Mouse (Mus musculus) heart, postnatal 0 days (tissue): ENCODE results near the gene Foxp1. TPM values are rescaled to one million over a fixed set of nuclear protein-coding genes. Genes with fewer than 3 reads are reported as not detected.

Experiments used
- ATAC-seq: fragments of 200-750 bp; cut with Nextera tagmentation; 2 replicates; pipeline ENCODE4 v1.8.0; 2017; ENCODE audit warnings: low read depth, moderate number of reproducible peaks, moderate library complexity; ENCODE audit not compliant: insufficient read depth
- DNase-seq: peaks from one replicate; pipeline ENCODE4 v3.0.0-alpha.2; 2016; ENCODE audit warnings: low spot score
- H3K27ac ChIP-seq: fragments of 300-500 bp; sonication (generic); 2 replicates; pipeline ENCODE4 v1.5.1; 2014; ENCODE audit warnings: low read depth, mild to moderate bottlenecking
- H3K27me3 ChIP-seq: fragments of 300-500 bp; sonication (generic); 2 replicates; pipeline ENCODE4 v1.6.1; 2014; ENCODE audit warnings: low read length, mixed read lengths; ENCODE audit not compliant: control insufficient read depth, insufficient read depth
- H3K36me3 ChIP-seq: fragments of 300-500 bp; sonication (generic); replicated peaks from 2 replicates; pipeline ENCODE4 v1.6.1; 2014; ENCODE audit warnings: low read length, mixed read lengths; ENCODE audit not compliant: control insufficient read depth, insufficient read depth
- H3K4me1 ChIP-seq: fragments of 300-500 bp; sonication (generic); 2 replicates; pipeline ENCODE4 v1.6.1; 2014; ENCODE audit warnings: antibody characterized with exemption; ENCODE audit not compliant: control insufficient read depth, insufficient read depth
- H3K4me2 ChIP-seq: fragments of 300-500 bp; sonication (generic); 2 replicates; pipeline ENCODE4 v1.6.1; 2014; ENCODE audit warnings: low read depth, mild to moderate bottlenecking, low read length, moderate library complexity
- H3K4me3 ChIP-seq: fragments of 300-500 bp; sonication (generic); 2 replicates; pipeline ENCODE4 v1.5.1; 2014; ENCODE audit warnings: low read depth, low read length
- H3K9ac ChIP-seq: fragments of 300-500 bp; sonication (generic); replicated peaks from 2 replicates; pipeline ENCODE4 v1.6.1; 2014; ENCODE audit warnings: low read depth, low read length, mixed read lengths
- H3K9me3 ChIP-seq: fragments of 300-500 bp; sonication (generic); replicated peaks from 2 replicates; pipeline ENCODE4 v1.6.1; 2016; ENCODE audit warnings: low read length; ENCODE audit not compliant: control insufficient read depth
- CTCF ChIP-seq: IDR thresholded peaks from 2 replicates; pipeline ENCODE4 v1.5.1; 2016; ENCODE audit warnings: antibody characterized with exemption, control low read depth, low read depth
- EP300 ChIP-seq: IDR thresholded peaks from 2 replicates; pipeline ENCODE4 v1.6.1; 2016; ENCODE audit warnings: antibody characterized with exemption, low read depth
- WGBS: fragments of 180-500 bp; shearing (Covaris S2); extraction: QIAGEN DNeasy Blood & Tissue Kit; methylation state at CpG from one replicate; pipeline ENCODE4 v1.1.7; 2014; 5-methylcytosine and 5-hydroxymethylcytosine counted together
- polyA plus RNA-seq: library from polyadenylated mRNA; unstranded; fragments of >200 nt; fragmentation: Nextera tagmentation; extraction: Ambion mirVana; gene quantifications from 2 replicates; pipeline ENCODE4 v1.2.1, GENCODE M21; 2015
- total RNA-seq: library from RNA; depleted of rRNA; stranded (reverse); fragments of >200 nt; gene quantifications from 2 replicates; pipeline ENCODE4 v1.2.3, GENCODE M21; 2014; ENCODE audit warnings: low replicate concordance

Gene Foxp1
- total and polyA plus RNA-seq, 2 experiments from 2014 or later: 40.7 to 88.1 TPM

- DNase-seq (no peak), ATAC-seq (no peak)
- H3K27me3 ChIP-seq: no peaks in the 10 kb centered on the region
- H3K9ac ChIP-seq: no peak overlapping the region
- H3K9me3 ChIP-seq: no peaks in the 10 kb centered on the region
- WGBS: 62% methylated on average over 3 of the region's 3 CpGs
- 0 out of 2 replicates have a peak, but pooled peaks cover 5% of the 10 kb centered on the region for H3K4me1 ChIP-seq
- TF ChIP-seq CTCF (no peak), EP300 (no peak)
- H3K27ac ChIP-seq: no peak overlapping the region
- no peaks in the 10 kb centered on the region; the same call in 1 of the 2 replicates for H3K36me3 ChIP-seq
- no peak overlapping the region for H3K4me3 ChIP-seq
- H3K4me2 ChIP-seq: no peak overlapping the region
Observed at GRCm38 (mm10) chr6:99402370-99402769, 120.2 kb downstream of the Foxp1 start.

- H3K27ac ChIP-seq: no peak overlapping the region
- 80% methylated on average over 6 of the region's 6 CpGs for whole genome bisulfite sequencing
- no peak overlapping the region for H3K9ac ChIP-seq
- no peak overlapping the region for H3K4me2 ChIP-seq
- TF ChIP-seq EP300 (no peak), CTCF (no peak)
- no peaks in the 10 kb centered on the region for H3K9me3 ChIP-seq
- ATAC-seq (no peak), DNase-seq (no peak)
- H3K4me3 ChIP-seq: no peak overlapping the region
- 0 out of 2 replicates have a peak, but pooled peaks cover 5% of the 10 kb centered on the region for H3K4me1 ChIP-seq
- no peaks in the 10 kb centered on the region for H3K27me3 ChIP-seq
- no peaks in the 10 kb centered on the region; the same call in 1 of the 2 replicates for H3K36me3 ChIP-seq
Observed at GRCm38 (mm10) chr6:99401801-99402200, 120.7 kb downstream of the Foxp1 start.

GRCm38 (mm10) chr6:99401211-99401610, 121.3 kb downstream of the Foxp1 start:
- no peaks in the 10 kb centered on the region; the same call in 1 of the 2 replicates for H3K36me3 ChIP-seq
- WGBS: 77% methylated on average over 2 of the region's 2 CpGs

DNA sequence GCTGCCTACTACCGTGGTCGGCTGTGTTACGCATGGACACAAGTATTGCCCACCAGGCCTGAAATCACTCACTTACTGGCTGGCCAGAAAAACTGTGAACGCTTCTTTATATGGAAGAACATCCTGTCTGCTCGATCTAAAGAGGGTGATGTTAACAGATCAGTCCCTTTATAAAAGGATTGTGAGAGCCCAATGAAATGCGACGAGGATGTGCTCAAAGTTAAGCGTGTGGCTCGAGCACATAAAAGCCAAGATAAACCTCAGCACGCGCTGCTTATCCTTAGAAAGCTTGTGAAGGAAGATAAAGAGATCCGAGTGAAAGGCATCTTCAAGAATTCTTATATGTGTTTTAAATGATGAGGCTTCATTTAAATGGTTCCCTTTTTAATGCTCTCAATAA, 126.8 kb downstream of the Foxp1 start:
- no peaks in the 10 kb centered on the region for H3K9me3 ChIP-seq
- no peaks in the 10 kb centered on the region; the same call in 1 of the 2 replicates for H3K36me3 ChIP-seq
- no peak for DNase-seq
- 77% methylated on average over 12 of the region's 12 CpGs for WGBS
- H3K27ac ChIP-seq: no peak overlapping the region
- H3K4me1 ChIP-seq: no peaks in the 10 kb centered on the region
- TF ChIP-seq EP300 (no peak), CTCF (no peak)
- H3K4me2 ChIP-seq: no peak overlapping the region
- no peak overlapping the region for H3K9ac ChIP-seq
- H3K4me3 ChIP-seq: no peak overlapping the region
- no peak for ATAC-seq
- H3K27me3 ChIP-seq: no peaks in the 10 kb centered on the region

More at GRCm38 (mm10) chr6:99401211-99401610, 121.3 kb downstream of the Foxp1 start:
- H3K4me1 ChIP-seq: 0 out of 2 replicates have a peak, but pooled peaks cover under 1% of the 10 kb centered on the region
- ATAC-seq (no peak), DNase-seq (no peak)
- H3K4me3 ChIP-seq: no peak overlapping the region
- H3K9ac ChIP-seq: no peak overlapping the region
- no peak for TF ChIP-seq EP300
- TF ChIP-seq CTCF: no peak
- no peaks in the 10 kb centered on the region for H3K9me3 ChIP-seq
- no peak overlapping the region for H3K27ac ChIP-seq
- H3K27me3 ChIP-seq: no peaks in the 10 kb centered on the region
- no peak overlapping the region for H3K4me2 ChIP-seq

DNA sequence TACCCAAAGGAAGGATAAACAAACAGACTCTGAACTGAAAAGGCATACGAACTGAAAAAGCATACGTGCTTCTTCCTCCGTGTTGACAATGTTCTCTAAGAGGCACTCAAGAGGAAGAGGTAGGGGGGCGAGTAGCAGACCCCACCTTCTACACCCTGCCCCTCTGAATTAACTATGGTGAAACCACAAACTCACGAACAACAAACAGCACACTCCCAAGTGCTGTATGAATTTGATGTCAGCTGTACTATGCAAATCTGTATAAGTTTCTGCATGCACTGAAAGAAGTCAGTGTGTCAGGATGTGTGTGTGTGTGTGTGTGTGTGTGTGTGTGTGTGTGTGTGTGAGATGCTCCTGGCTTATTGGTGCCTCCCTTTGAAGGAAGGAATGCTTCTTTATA, 127.7 kb downstream of the Foxp1 start:
- H3K27me3 ChIP-seq: no peaks in the 10 kb centered on the region
- ATAC-seq (no peak), DNase-seq (no peak)
- no peaks in the 10 kb centered on the region for H3K9me3 ChIP-seq
- TF ChIP-seq CTCF: no peak
- no peak for TF ChIP-seq EP300
- 67% methylated on average over 5 of the region's 5 CpGs for WGBS
- no peak overlapping the region for H3K9ac ChIP-seq
- H3K4me2 ChIP-seq: no peak overlapping the region
- no peaks in the 10 kb centered on the region for H3K4me1 ChIP-seq
- peak overlapping the region; percentile 28; the same call in 1 of the 2 replicates for H3K27ac ChIP-seq
- no peaks in the 10 kb centered on the region; the same call in 1 of the 2 replicates for H3K36me3 ChIP-seq
- H3K4me3 ChIP-seq: no peak overlapping the region

- ATAC-seq (no peak), DNase-seq (no peak)
- no peak for TF ChIP-seq CTCF
- no peak for TF ChIP-seq EP300
- Histone ChIP-seq H3K27ac (no peak overlapping the region), H3K27me3 (no peaks in the 10 kb centered on the region), H3K36me3 (no peaks in the 10 kb centered on the region; the same call in 1 of the 2 replicates), H3K4me2 (no peak overlapping the region), H3K9ac (no peak overlapping the region), H3K4me3 (no peak overlapping the region), H3K9me3 (no peaks in the 10 kb centered on the region), H3K4me1 (peaks cover 3% of the 10 kb centered on the region; the same call in 1 of the 2 replicates)
- 91% methylated on average over 6 of the region's 6 CpGs for WGBS
Observed at GRCm38 (mm10) chr6:99392484-99392883, 130.0 kb downstream of the Foxp1 start.
